8 mouse cellular contexts compared by ENCODE assay signal in the genomic region with DNA sequence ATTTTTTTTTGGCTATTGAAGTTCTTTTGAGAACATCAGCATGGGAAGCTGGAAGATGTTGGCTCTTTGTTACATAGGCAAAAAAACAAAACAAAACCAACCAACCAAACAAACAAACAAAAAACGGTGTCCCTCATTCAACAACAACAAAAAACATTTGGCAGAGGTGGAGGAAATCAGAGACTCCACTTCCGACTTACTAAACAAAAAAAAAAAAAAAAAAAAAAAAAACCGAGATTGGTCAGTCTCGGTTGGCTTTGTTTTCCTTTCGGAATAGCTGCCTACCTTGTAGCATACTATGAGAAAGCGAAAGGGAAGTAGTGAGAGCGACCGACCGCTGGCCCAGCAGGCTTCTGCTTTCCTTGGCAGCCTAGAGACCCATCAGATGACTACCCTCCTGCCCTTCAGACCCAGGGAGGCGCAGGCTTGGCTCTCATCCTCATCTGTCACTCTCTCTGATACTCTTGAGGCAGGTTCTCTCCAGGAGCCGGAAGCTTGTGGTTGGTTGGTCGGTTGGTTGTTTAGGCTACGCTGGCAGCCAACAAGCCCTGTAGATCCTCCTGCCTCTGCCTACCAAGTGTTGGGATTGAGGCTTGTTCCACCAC. TPM values are rescaled to one million over a fixed set of nuclear protein-coding genes. Genes with fewer than 3 reads are reported as not detected.
DNase-seq lines count a peak whose midpoint lies in the region; ATAC-seq and TF ChIP-seq lines count a peak whose summit lies in the region.

No protein-coding gene starts in this region.

- peaks cover 10% of the 10 kb centered on the region; the same call in 1 of the 2 replicates for H3K36me3 ChIP-seq in limb, embryonic 12.5 days
- peaks cover 7% of the 10 kb centered on the region for H3K36me3 ChIP-seq in midbrain, postnatal 0 days (ENCODE audit: insufficient read depth, low read length)

- no peak for DNase-seq in layer of hippocampus, adult 2 months (ENCODE audit: low spot score in 2 of 2)
- DNase-seq in layer of hippocampus, adult 9-10 months (ENCODE audit: low spot score) = no peak
- peak; percentile 48 to 52 for DNase-seq in heart, postnatal 14 days
- DNase-seq in midbrain, postnatal 0 days (ENCODE audit: low spot score) = no peak
- no peak for DNase-seq in left cerebral cortex, adult 9 months (ENCODE audit: low spot score in 2 of 2)
- no peak for DNase-seq in urinary bladder, postnatal 36 days (ENCODE audit: low spot score in 2 of 2)

- H3K4me1 ChIP-seq in brown adipose tissue, adult 24 weeks (ENCODE audit: control insufficient read depth, insufficient read depth, insufficient read length, low read length) = peaks cover 15% of the 10 kb centered on the region
- H3K4me1 ChIP-seq in limb, embryonic 12.5 days (replicated peaks) = peaks cover 28% of the 10 kb centered on the region
- H3K4me1 ChIP-seq in midbrain, postnatal 0 days (ENCODE audit: insufficient read depth, low read length) = peaks cover 19% of the 10 kb centered on the region

- peak overlapping the region; percentile 100 for H3K27ac ChIP-seq in layer of hippocampus, adult 2 months
- peak overlapping the region; percentile 88 for H3K27ac ChIP-seq in brown adipose tissue, adult 24 weeks (replicated peaks; ENCODE audit: low read depth, low read length)
- no peak overlapping the region for H3K27ac ChIP-seq in limb, embryonic 12.5 days
- H3K27ac ChIP-seq in midbrain, postnatal 0 days (ENCODE audit: low read depth, low read length) = no peak overlapping the region

- ATAC-seq in limb, embryonic 12.5 days (ENCODE audit: insufficient number of reproducible peaks, insufficient read depth, low FRiP score, low TSS enrichment, low read depth) = no peak
- no peak for ATAC-seq in midbrain, postnatal 0 days (ENCODE audit: low FRiP score)

- H3K9me3 ChIP-seq in limb, embryonic 12.5 days = no peaks in the 10 kb centered on the region
- H3K9me3 ChIP-seq in midbrain, postnatal 0 days (ENCODE audit: low read length) = no peaks in the 10 kb centered on the region

- TF ChIP-seq CTCF in layer of hippocampus, adult 2 months (conservative IDR thresholded peaks at IDR 0.05) = no peak
- TF ChIP-seq CTCF in midbrain, postnatal 0 days (IDR thresholded peaks at IDR 0.05) = no peak

- H3K4me2 ChIP-seq in limb, embryonic 12.5 days = peak overlapping the region; percentile 69
- H3K4me2 ChIP-seq in midbrain, postnatal 0 days (ENCODE audit: low read depth, low read length, poor library complexity, severe bottlenecking) = peak overlapping the region; percentile 63

- intact Hi-C loops in heart, postnatal 14 days (cut with DNase I) = loop anchor here (2.0 kb wide), 1 partner anchor 15 kb away; no protein-coding TSS in a partner anchor

- peak overlapping the region; percentile 73 for H3K9ac ChIP-seq in limb, embryonic 12.5 days (replicated peaks)
- H3K9ac ChIP-seq in midbrain, postnatal 0 days (replicated peaks; ENCODE audit: low read length, poor library complexity, severe bottlenecking) = no peak overlapping the region

- peaks cover 17% of the 10 kb centered on the region for H3K27me3 ChIP-seq in limb, embryonic 12.5 days
- no peaks in the 10 kb centered on the region for H3K27me3 ChIP-seq in midbrain, postnatal 0 days (ENCODE audit: insufficient read depth, low read length)

- 80% methylated on average over 13 of the region's 13 CpGs for WGBS in limb, embryonic 12.5 days
- WGBS in midbrain, postnatal 0 days = 77% methylated on average over 13 of the region's 13 CpGs

- H3K4me3 ChIP-seq in layer of hippocampus, adult 2 months = peak overlapping the region; percentile 73
- peak overlapping the region; percentile 80 for H3K4me3 ChIP-seq in brown adipose tissue, adult 24 weeks (ENCODE audit: insufficient read depth, low read depth, low read length)
- H3K4me3 ChIP-seq in limb, embryonic 12.5 days (replicated peaks) = peak overlapping the region; percentile 67
- H3K4me3 ChIP-seq in midbrain, postnatal 0 days (ENCODE audit: low read depth, low read length) = peak overlapping the region; percentile 57

RNA-seq across cellular contexts. Expression of gene Ccdc12, which starts 1.3 kb away (rescaled TPM):
- 10 to 100 TPM; 50.2 to 66.0 TPM for total RNA-seq in layer of hippocampus, adult 2 months (2021)
- polyA plus RNA-seq in brown adipose tissue, adult 24 weeks (2012; ENCODE audit: insufficient read depth, insufficient read length, missing spikeins) = 44.7 and 46.2 TPM in 2 replicates
- 10 to 100 TPM; 65.4 to 68.1 TPM for total RNA-seq in heart, postnatal 14 days (2021)
- polyA plus RNA-seq in limb, embryonic 12.5 days (2016; fragmentation: Nextera tagmentation; extraction: Ambion mirVana) = 126 and 133 TPM in 2 replicates
- total RNA-seq in midbrain, postnatal 0 days (2014; rRNA removed) = 25.0 and 51.6 TPM in 2 replicates
- 102 and 106 TPM in 2 replicates for polyA plus RNA-seq in midbrain, postnatal 0 days (2015; fragmentation: Nextera tagmentation; extraction: Ambion mirVana)

RNA-seq across cellular contexts. Expression of gene Nbeal2, which starts 3.6 kb away (rescaled TPM):
- total RNA-seq in layer of hippocampus, adult 2 months (2021) = 10 to 100 TPM; 17.7 to 18.0 TPM
- polyA plus RNA-seq in brown adipose tissue, adult 24 weeks (2012; ENCODE audit: insufficient read depth, insufficient read length, missing spikeins) = 2.2 and 4.8 TPM in 2 replicates
- total RNA-seq in heart, postnatal 14 days (2021) = 10 to 100 TPM; 10.4 to 12.0 TPM
- 1.1 and 1.6 TPM in 2 replicates for polyA plus RNA-seq in limb, embryonic 12.5 days (2016; fragmentation: Nextera tagmentation; extraction: Ambion mirVana)
- total RNA-seq in midbrain, postnatal 0 days (2014; rRNA removed) = 9.3 and 11.5 TPM in 2 replicates
- polyA plus RNA-seq in midbrain, postnatal 0 days (2015; fragmentation: Nextera tagmentation; extraction: Ambion mirVana) = 3.9 and 4.0 TPM in 2 replicates

RNA-seq across cellular contexts. Expression of gene Nradd, which starts 33.3 kb away (rescaled TPM):
- total RNA-seq in layer of hippocampus, adult 2 months (2021) = 1 to 10 TPM; 1.9 to 3.4 TPM
- 1.7 and 3.0 TPM in 2 replicates for polyA plus RNA-seq in brown adipose tissue, adult 24 weeks (2012; ENCODE audit: insufficient read depth, insufficient read length, missing spikeins)
- 1 to 10 TPM; 1.1 to 1.2 TPM for total RNA-seq in heart, postnatal 14 days (2021)
- polyA plus RNA-seq in limb, embryonic 12.5 days (2016; fragmentation: Nextera tagmentation; extraction: Ambion mirVana) = 62.7 and 67.1 TPM in 2 replicates
- 20.9 and 23.2 TPM in 2 replicates for total RNA-seq in midbrain, postnatal 0 days (2014; rRNA removed)
- polyA plus RNA-seq in midbrain, postnatal 0 days (2015; fragmentation: Nextera tagmentation; extraction: Ambion mirVana) = 17.4 and 20.6 TPM in 2 replicates

Comparison
In these comparisons a context has a peak if more than half of its experiments do, and no peak if none do; other contexts are left out.
1. DNase-seq: peak in heart, postnatal 14 days (2 of 2); none in layer of hippocampus, adult 2 months (0 of 2), layer of hippocampus, adult 9-10 months (single experiment), midbrain, postnatal 0 days (single experiment), left cerebral cortex, adult 9 months (0 of 2) and urinary bladder, postnatal 36 days (0 of 2).
2. H3K27ac ChIP-seq: peak in layer of hippocampus, adult 2 months (single experiment) and brown adipose tissue, adult 24 weeks (single experiment); none in limb, embryonic 12.5 days (single experiment) and midbrain, postnatal 0 days (single experiment).
3. Peak in every context shown above with its lines, with median percentiles within 50 percentile points of each other: H3K4me3 ChIP-seq.